Mouse (Mus musculus) neural tube, embryonic 10.5 days (tissue): ENCODE results near the gene Kncn.
A peak's percentile ranks its signal among the peaks of the same experiment; 100 is the strongest.

Experiments
- DNase-seq: peaks from one replicate; pipeline ENCODE4 v3.0.0-alpha.2; 2017; ENCODE audit warnings: low spot score; ENCODE audit errors: extremely low spot score

The Kncn gene

GRCm38 (mm10) chr4:115935835-115936581, 51.8 kb downstream of the Kncn start:
- peak; percentile 77 for DNase-seq

GRCm38 (mm10) chr4:115936646-115937045, 52.4 kb downstream of the Kncn start:
- peak; percentile 62 for DNase-seq

DNA sequence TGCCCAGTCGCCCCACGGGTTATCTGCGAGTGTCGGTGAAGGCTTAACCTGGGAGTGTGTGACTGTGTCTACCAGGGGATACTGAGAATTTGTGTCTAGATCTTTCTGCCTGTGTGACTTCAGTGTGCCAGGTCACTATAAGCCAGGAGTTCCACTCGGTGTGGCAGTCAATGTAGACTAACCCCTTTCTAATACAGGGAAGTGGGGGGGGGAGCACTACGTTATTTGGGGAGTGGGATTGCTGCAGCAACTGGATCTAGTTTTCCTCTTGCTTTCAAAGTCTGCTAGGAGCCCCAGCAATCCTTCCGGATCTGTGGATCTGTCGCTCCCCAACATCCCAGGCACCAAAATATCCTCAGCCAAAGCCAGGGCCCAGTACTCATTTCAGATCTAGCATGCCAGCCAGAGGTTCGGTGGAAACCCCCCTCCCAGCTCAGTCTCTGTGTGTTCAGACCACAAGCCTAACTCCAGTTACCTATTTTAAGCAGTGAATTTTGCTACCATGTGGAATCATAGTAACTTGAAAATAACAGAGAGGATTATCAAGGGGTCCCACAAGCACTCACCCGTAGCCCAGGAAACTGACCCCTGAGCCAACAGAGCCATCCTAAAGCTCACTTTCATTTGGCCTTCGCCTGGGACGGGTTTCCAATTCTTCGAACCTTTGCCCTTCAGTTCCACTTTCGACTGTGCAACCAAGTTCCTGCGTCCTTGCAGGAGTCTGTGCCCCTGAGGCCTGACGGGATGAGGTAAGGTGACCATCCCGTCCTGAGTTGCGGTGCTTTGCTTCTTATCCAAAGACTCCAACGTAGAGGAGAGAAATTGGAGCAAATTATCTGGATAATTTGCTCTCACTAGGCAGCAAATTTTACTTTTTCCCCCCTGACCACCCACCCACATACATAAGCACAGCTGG, 53.1 kb downstream of the Kncn start:
- DNase-seq, result no peak

DNA sequence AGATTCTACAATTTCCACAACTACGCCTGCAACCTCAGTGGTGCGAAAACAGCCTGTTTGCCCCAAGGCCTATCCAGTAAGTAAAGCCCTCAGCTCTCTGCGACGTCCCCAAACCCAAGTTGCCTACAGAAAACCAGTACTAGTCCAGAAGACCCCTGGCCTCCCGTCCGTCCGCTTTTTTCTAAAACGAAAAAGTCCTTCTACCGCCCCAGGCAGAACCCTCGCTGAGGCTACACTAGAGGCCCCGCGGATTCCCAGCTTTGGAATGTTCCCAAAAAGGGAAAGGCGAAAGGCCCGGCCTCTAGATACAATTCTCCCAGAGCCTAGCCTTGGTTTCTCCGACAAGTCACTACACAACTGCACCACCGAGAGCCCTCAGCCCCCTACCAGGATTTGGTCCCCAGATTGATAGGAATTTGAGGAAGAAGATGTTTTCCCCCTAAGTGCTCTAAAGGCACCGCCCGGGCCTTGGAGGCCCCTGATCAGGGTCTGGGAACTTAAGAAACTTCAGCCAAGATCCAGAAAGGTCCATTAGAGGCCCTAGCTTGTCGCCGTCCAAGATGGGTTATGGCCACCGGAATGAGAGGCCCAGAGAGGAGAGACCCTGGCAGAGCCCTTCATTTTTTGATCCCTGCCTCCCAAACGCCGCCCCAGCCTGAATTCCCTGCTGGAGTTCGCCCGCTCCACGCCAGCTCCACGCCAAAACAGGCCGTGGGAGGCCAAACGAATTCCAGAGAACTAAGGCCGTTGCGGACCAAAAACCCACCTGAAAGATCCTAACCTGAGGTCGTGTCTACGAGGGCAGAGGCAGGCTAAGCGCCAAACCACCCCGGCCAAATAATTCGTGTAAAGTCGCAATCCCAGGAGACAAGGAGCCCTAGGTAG, 54.3 kb downstream of the Kncn start:
- peak; percentile 74 for DNase-seq
